Mouse (Mus musculus) myocyte (in vitro differentiated cells): ENCODE data around the gene Ubash3b.

Experiments
- CEBPB ChIP-seq: IDR thresholded peaks from 2 replicates; pipeline ENCODE4 v1.6.1; 2011; ENCODE audit warnings: mild to moderate bottlenecking, moderate library complexity; ENCODE audit not compliant: poor library complexity, insufficient read depth, severe bottlenecking
- E2F4 ChIP-seq: IDR thresholded peaks from one replicate; pipeline ENCODE4 v1.6.1; 2011; ENCODE audit warnings: mild to moderate bottlenecking, control low read depth, moderate library complexity; ENCODE audit not compliant: insufficient read depth
- MAX ChIP-seq: IDR thresholded peaks from one replicate; pipeline ENCODE4 v1.6.1; 2011; ENCODE audit warnings: low read depth, mild to moderate bottlenecking, control low read depth
- MYOD1 ChIP-seq, 3 experiments: IDR thresholded peaks; one replicate each; pipeline ENCODE4 v1.6.1; 2011; ENCODE audit warnings: control low read depth in 2 of 3, low read depth in 2 of 3, mild to moderate bottlenecking in 2 of 3, moderate library complexity in 1 of 3; ENCODE audit not compliant: insufficient read length in 2 of 3, control insufficient read depth in 1 of 3
- MYOG ChIP-seq, 3 experiments: IDR thresholded peaks; one replicate each; pipeline ENCODE4 v1.6.1; 2011; ENCODE audit warnings: control low read depth in 2 of 3, low read depth in 2 of 3, mild to moderate bottlenecking in 2 of 3; ENCODE audit not compliant: insufficient read length in 2 of 3, control insufficient read depth in 1 of 3, insufficient read depth in 1 of 3
- POLR2A ChIP-seq: IDR thresholded peaks from one replicate; pipeline ENCODE4 v1.6.1; 2011; ENCODE audit warnings: low read depth, mild to moderate bottlenecking, control low read depth, moderate library complexity; ENCODE audit not compliant: insufficient read length
- POLR2AphosphoS2 ChIP-seq: IDR thresholded peaks from one replicate; pipeline ENCODE4 v1.6.1; 2011; ENCODE audit warnings: low read depth, control low read depth; ENCODE audit not compliant: insufficient read length
- REST ChIP-seq: IDR thresholded peaks from one replicate; pipeline ENCODE4 v1.6.1; 2011; ENCODE audit warnings: mild to moderate bottlenecking, control low read depth, moderate library complexity; ENCODE audit not compliant: insufficient read depth, insufficient read length
- SRF ChIP-seq: IDR thresholded peaks from one replicate; pipeline ENCODE4 v1.6.1; 2011; ENCODE audit warnings: low read depth; ENCODE audit not compliant: control insufficient read depth, insufficient read length
- TCF12 ChIP-seq: IDR thresholded peaks from one replicate; pipeline ENCODE4 v1.6.1; 2011; ENCODE audit warnings: mild to moderate bottlenecking, control low read depth; ENCODE audit not compliant: poor library complexity, insufficient read depth, severe bottlenecking
- USF1 ChIP-seq: IDR thresholded peaks from one replicate; pipeline ENCODE4 v1.6.1; 2011; ENCODE audit warnings: low read depth, mild to moderate bottlenecking, control low read depth, moderate library complexity

DNA sequence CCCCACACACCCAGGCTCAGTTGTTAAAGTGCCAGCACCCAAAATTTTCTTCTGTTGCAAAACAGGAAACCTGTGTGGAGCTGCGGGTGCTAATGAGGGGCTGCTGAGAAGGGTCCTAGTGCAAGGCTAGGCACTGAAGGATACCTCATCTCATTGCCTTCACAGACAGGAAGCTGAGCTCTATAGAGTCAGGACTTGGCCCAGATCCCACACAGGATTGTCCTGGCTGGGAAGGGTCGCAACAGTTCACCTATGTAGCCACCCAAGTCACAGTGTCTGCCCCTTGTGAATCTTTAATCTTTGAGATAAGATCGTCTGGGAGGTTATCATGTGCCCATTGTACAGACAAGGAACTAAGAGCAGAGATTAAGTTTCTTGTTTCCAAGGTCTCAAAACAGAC, 78.6 kb downstream of the Ubash3b start:
- TF ChIP-seq MYOD1 (IDR thresholded peaks at IDR 0.05; ENCODE audit: control insufficient read depth in 1 of 3, insufficient read length in 2 of 3, low read depth in 2 of 3) (no peak), POLR2A (no peak), TCF12 (no peak), E2F4 (no peak), SRF (no peak), MAX (no peak), CEBPB (no peak), REST (no peak), MYOG (IDR thresholded peaks at IDR 0.05; ENCODE audit: control insufficient read depth in 1 of 3, insufficient read depth in 1 of 3, insufficient read length in 2 of 3, low read depth in 2 of 3) (no peak), POLR2AphosphoS2 (no peak), USF1 (no peak)
